Mouse (Mus musculus): ENCODE data around the gene Ywhah.
"Not testable (repeated sequence)": the region's sequence is repeated elsewhere in the genome, so short reads cannot be mapped to it uniquely, and the experiment has no call there.

The Ywhah gene

DNA sequence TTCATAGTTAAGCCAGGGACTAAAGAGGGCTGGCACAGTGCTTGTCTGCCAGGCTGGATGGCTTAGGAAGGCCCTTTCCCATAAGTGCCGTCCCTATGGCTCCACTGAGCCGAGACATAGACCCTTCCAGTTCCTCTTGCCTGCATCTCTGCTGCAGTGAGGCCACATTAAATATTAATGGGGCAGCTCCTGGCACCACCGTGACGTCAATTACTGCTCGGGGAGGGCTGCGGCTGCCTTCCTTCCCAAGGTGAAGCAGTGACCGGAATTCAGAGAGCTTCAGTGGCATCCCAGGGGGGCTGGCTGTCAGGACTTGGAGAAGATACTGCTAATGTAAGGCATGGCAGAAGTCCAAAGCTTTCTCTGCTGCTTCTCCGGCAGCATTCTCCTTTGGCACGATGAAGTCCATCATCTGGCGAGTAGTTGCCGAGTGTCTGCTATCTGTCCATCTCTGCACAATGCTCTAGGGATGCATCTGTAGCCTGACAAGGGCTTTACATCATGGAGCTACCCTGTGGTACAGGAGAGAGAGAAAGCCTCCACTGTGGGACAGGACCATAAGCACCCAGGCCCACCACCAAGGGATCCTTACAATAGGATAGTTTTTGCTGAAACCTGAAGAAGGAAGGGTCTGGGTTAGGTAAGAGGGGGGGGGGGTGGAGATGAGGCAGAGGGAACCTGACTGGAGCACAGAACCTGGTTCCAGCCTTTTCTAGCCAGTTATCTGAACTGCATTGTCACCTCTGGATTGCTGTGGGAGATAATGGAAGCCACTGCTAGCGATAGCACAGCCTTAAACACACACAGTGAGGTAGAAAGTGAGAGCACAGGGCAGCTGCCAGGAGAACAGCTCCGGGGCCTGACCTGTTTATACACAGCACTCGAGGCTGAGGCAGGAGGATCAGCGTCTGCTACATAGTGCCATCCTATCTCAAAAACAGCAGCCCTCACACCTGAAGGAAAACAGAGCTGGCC lies 7.2 kb upstream of the Ywhah start:
- in situ Hi-C loops (cut with MboI; ENCODE audit: low sequenced_read_pairs): no loop called here

DNA sequence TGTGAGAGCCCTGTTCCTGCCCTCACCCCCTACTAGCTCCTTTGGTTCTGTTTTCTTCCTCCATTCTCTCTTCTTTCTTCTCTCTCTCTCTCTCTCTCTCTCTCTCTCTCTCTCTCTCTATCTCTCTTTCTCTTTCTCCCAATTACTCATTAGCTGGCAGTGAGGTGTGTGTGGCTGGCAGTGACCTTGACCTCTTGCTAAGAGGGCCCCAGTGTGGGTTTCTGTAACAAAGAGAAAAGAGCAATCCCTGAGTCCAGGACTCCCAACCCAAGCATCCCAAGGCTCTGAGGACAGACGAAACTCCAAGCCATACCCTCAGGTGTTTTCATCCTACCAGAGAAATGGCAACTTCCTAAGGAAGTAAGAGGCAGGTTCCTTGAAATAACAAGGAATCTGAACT lies 4.5 kb upstream of the Ywhah start:
- in situ Hi-C loops (cut with MboI; ENCODE audit: low sequenced_read_pairs): no loop called here

DNA sequence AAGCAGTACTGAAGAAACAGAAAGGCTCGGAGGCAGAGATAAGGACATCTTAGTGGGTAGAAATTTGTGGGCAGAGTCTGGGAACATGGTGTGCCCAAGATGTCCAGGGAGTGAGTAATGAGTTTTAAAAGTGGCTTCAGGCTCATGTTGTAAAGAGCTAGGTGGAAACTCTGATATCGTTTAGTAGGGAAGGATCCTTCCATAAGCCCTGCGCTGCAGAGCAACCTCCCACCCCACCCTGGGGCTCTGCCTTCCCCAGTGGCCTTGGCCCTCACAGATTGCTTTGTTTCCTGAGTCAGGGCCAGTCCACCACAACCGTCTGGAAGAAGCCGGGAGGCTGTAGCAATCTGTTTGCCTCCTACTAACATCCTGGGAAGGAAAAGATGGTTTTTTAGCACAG lies 3.0 kb upstream of the Ywhah start:
- in situ Hi-C loops (cut with MboI; ENCODE audit: low sequenced_read_pairs): no loop called here

DNA sequence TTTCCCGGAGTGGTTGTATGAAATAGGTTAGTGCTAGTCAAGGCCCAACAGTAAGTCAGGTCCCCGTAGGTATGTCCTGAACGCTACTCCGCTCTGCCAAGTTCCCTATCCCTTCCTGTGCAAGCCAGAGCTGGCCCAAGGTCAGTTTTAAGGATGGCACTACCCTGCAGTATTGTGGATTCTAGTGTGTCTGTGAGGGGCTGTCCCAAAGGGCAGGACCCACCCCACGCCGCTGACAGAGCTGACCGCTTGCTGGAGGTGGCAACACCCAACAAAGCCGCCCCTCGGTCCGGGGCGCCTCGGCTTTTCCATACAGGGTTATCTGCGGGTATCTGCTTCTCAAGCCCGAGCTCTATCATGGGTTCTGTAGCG lies 441 bp upstream of the Ywhah start:
- in situ Hi-C loops (cut with MboI; ENCODE audit: low sequenced_read_pairs): no loop called here

DNA sequence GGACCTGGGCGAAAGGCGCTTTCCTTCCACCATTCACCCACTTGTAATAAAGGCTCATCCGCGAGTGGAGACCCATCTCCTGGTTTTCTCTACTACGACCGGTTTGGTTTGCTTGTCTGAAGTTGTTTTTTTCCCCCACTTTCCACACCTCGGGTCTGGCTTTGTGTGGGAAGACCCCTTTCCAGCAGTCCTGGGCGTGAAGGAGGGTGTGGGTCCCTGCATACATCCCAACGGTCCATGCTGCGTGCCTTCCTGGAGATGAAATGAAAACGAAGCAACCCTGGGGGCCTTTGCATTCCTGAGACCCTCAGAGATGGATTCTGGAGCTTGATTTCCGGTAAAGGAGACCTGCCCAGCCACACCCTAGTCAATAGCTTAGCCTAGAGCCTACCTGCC lies 808 bp downstream of the Ywhah start:
- in situ Hi-C loops (cut with MboI; ENCODE audit: low sequenced_read_pairs): no loop called here

DNA sequence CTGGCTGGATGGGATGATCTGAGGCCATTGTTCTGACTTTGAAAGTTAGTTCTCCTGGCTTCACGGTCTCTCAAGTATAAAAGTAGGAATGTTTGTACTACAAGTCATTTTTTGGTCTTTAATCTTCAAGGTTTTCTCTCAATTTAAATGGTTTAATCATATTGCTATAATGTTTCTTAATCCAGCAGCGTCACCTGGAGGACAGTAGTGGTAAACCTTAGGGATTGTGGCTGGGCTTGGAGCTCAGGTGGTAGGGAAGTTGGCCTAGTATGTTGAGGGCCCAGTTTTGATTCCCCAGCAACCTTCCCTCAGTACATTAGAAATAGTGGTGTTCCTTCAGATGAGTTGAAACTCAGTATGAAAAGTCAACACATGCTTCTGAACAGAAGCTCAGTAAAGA lies 3.0 kb downstream of the Ywhah start:
- in situ Hi-C loops (cut with MboI; ENCODE audit: low sequenced_read_pairs): no loop called here

DNA sequence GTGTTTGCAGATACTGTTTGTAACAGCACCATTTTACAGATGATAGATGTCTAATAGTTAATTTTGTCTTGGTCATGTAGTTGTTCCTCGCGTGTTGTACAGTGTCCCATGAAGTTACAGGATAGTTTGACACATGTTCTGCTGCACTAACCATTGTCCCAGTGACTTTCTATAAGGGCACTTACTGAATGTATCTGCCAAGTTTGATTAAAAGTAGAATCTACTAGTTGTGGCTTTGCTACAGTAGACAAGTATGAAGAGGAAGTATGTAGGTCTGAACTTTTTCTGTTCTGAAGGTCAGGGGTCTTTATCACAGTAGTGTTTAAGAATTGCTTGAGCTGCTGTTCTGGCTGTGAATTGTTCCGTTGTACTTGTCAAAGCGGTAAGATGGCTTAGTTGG lies 4.7 kb downstream of the Ywhah start:
- in situ Hi-C loops (cut with MboI; ENCODE audit: low sequenced_read_pairs): no loop called here

DNA sequence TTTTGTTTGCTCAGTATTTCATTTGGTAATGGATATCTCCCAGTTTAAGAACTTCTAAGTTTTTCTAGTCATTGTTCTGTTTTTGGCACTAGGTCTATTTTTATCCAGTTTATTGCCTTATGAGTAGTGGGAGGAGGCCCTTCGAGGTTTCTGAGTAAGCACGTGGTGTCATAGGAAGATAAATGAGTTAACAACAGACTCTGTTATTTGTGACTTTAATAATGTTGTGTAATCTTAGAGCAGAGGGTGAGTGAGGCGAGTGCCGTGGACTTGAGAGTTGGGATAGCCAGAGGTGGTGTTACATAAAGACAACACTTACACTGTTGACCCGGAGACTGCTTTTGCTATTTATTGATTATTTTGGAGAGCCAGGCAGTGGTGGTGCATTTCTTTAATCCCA lies 5.9 kb downstream of the Ywhah start:
- in situ Hi-C loops (cut with MboI; ENCODE audit: low sequenced_read_pairs): no loop called here

DNA sequence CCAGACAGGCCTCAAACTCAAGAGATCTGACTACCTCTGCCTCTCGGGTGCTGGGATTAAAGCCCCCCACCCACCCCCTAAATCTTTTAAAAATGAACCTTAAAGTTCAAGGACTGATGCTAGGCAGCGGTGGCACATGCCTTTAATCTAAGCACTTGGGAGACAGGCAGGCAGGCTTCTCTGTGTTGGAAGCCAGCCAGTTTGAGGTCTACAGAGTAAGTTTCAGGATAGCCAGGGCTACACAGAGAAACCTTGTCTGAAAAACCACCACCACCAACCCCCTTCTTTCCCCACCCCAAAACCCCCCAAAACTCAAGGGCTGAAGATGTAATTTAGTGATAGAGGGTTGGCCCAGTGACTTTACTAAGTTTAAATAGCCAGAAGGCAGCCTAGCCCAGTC lies 10.0 kb downstream of the Ywhah start:
- in situ Hi-C loops (cut with MboI; ENCODE audit: low sequenced_read_pairs): no loop called here

DNA sequence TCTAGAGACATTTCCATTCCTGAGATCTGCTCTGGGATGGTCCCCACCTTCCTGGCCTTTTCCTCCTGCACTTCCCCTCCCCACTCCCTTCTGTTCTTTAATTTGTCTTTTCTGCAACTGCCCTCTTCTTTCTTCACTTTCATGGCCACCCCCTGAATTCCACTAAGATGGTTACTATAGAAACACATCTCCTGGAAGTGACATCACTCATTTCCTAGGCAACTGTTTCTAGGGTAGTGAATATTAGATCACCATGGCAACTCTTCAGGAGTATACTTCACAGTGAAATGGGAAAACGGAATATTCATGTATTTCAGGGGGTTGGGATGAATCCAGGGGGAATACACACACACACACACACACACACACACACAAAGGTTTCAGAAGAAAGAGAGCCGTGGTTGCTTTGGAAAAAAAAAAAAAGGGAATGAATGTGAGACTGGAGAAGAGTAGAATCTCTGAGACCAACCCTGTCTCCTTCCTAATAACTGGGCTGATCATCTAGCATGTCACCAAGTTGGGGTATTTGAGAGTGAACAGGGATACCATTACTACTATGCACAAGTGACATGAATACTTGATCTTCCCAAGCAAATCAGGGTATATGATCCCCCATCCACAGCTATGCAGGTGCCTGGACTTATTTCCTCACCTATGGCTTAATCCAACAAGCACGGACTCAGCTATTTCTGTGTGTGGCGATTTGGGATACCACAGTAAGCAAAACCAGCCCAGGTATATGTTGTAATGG lies 12.0 kb downstream of the Ywhah start:
- in situ Hi-C loops (cut with MboI; ENCODE audit: low sequenced_read_pairs): loop anchor here (10.0 kb wide), 1 partner anchor 114 kb away; no protein-coding TSS in a partner anchor

DNA sequence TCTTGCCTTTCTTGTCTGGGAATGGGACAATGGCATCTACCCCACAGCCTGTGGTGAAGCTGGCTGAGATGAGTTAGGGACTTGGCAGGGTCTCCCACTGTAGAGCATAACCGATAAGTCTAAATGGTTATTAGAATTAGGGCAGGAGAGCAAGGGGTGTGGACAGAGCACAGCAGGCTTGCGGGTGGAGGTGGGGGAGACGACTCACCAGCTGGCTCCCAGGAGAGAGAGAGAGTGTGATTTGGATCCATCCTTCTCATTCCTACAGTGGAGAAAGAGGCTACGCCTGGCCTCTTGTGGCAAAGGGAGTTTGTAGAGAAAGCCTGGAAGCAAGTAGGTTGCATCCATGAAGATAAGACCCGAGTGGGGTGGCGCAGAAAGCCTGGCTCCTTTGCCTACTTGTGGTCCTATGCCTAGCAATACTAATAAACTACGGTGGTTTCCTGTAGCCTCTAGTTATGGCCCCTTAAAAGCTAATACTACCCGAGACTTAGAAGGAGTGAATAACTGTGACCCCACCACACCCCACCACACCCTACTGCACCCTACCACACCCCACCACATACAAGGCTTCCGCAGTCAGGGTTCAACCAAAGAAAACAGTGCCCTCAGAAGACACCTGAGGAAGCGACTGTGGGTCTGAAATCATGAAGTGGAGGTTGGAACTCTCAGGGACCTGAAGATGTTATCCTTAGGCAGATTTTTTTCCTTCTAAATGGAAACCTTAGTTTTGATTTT lies 13.6 kb downstream of the Ywhah start:
- in situ Hi-C loops (cut with MboI; ENCODE audit: low sequenced_read_pairs): loop anchor here (10.0 kb wide), 1 partner anchor 113 kb away; no protein-coding TSS in a partner anchor

DNA sequence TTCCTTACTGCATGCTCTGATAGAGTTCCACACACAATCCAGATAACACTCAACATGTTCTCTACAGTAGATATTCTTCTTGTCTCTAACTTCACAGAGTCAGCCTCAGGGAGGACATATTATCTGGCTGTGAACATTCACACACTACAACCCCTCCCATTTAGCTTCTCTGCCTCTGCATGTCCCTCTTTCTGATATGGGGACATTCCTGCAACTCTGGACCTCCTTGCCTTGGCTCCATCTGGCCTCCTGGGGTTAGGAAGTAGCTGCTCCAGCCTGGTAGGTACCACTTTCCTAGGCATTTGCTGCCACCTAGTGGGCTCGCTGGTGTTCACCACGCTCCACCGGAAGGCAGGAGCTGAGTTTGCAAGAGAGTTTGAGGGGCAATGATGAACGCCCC lies 14.5 kb downstream of the Ywhah start:
- in situ Hi-C loops (cut with MboI; ENCODE audit: low sequenced_read_pairs): loop anchor here (10.0 kb wide), 1 partner anchor 112 kb away; no protein-coding TSS in a partner anchor

DNA sequence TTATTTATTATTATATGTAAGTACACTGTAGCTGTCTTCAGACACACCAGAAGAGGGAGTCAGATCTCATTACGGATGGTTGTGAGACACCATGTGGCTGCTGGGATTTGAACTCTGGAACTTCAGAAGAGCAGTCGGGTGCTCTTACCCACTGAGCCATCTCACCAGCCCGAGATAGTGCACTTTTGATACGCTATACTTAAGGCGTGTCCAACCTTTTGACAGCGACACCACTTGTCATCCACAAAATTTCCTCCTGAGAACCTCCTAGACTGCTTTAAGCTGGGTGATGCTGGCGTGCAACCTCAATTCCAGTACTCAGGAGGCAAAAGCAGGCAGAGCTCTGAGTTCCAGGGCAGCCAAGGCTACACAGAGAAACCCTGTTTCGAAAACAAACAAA lies 15.0 kb downstream of the Ywhah start:
- in situ Hi-C loops (cut with MboI; ENCODE audit: low sequenced_read_pairs): loop anchor here (10.0 kb wide), 1 partner anchor 111 kb away; no protein-coding TSS in a partner anchor

DNA sequence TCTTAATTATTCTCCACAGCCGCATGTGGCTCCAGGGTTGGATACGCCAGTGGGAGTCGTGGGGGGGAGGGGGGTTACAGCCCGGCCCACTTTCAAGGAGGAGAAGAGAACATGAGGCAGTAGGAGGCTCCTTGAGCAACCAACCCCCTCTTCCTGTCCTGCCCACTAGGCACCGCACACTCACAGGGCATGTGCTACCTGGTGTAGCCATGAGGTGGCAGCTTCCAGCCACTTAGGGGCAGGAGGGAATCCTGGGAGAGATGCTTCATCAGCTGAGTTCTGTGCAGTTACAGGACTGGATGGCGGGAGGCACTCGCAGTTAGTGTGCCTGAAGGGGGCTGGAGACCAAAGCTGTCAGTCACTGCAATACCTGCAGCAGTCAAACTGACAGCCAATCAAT lies 15.5 kb downstream of the Ywhah start:
- in situ Hi-C loops (cut with MboI; ENCODE audit: low sequenced_read_pairs): loop anchor here (10.0 kb wide), 1 partner anchor 111 kb away; no protein-coding TSS in a partner anchor

DNA sequence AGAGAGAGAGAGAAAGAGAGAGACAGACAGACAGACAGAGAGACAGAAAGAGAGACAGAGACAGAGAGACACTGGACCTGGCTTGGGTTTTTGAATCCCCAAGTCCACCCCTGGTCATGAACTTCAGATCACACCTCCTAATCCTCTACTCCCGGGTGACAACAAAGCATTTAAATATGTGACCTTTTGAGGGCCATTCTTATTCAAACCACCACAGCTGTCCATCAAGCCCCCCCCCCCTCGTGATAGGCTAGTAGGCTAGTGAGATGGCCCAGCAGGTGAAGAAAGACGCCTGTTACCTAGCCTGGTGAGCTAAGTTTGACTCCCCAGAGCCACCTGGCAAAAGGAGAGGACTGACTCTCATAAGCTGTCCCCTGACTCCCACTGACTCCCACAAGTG lies 16.3 kb downstream of the Ywhah start:
- in situ Hi-C loops (cut with MboI; ENCODE audit: low sequenced_read_pairs): loop anchor here (10.0 kb wide), 1 partner anchor 110 kb away; no protein-coding TSS in a partner anchor

DNA sequence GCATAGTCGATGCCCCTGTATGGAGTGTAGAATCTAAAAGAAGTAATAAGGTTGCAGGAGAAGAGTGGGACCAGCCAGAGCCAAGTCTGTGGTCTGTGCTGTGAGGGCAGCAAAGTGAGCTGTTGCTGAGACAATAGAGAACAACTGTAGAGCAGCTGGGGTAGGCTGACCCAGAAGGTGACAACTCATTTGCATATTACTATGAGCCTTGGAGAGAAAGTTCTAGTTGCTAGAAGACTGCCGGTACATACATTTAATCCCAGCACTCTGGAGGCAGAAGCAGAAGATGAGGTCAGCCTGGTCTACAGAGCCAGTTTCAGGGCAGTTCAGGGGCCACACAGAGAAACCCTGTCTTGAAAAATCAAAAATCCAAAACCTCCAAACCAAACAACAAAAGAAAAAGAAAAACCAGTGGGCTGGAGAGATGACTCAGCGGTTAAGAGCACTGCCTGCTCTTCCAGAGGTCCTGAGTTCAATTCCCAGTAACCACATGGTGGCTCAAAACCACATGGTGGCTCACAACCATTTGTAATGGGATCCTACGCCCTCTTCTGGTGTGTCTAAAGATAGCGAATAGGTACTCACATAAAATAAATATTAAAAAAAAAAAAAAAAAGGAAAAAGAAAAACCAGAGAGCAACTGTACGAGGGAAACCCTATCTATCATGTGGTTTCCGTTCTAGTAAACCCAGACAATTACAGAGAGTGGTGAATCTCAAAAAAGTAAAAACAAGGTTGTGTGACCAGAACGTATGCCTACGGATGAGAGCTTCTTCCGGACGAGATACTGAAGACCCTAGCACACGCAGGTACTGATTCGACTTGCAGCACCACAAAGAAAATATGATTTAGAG lies 20.3 kb downstream of the Ywhah start:
- in situ Hi-C loops (cut with MboI; ENCODE audit: low sequenced_read_pairs): loop anchor here (10.0 kb wide), 1 partner anchor 106 kb away; no protein-coding TSS in a partner anchor

DNA sequence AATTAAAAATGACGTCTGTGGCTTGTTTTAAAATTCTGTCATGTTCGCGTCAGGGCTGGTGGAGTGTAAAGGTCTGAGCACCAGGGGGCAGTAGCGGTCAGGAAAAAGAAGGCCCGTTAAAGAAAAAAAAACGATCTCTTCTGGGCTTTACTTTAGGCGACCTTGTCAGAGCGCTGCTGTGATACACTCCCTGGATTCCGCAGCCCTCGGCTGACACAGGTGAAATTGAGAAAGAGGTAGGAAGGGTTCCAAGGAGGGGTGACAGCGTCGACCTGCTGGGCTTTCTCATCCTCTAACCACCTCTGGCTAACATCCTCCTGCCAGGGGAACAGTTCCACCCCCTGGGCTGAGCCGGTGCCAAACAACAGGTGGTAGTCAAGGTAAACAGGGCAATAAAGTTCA lies 20.9 kb downstream of the Ywhah start:
- in situ Hi-C loops (cut with MboI; ENCODE audit: low sequenced_read_pairs): loop anchor here (10.0 kb wide), 1 partner anchor 105 kb away; no protein-coding TSS in a partner anchor

DNA sequence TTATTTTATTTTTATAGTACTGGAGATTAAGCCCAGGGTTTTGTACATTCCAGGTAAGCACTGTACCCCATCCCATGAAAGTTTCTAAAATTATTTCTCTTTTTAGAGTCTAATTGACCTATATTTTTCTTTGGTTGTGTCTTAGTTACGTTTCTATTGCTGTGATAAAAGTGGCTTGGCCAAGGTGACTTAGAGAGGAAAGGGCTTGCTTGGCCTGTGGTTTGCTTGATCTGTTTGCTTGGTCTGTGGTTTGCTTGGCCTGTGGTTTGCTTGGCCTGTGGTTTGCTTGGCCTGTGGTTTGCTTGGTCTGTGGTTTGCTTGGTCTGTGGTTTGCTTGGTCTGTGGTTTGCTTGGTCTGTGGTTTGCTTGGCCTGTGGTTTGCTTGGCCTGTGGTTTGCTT lies 22.1 kb downstream of the Ywhah start:
- in situ Hi-C loops (cut with MboI; ENCODE audit: low sequenced_read_pairs): not testable (repeated sequence)

DNA sequence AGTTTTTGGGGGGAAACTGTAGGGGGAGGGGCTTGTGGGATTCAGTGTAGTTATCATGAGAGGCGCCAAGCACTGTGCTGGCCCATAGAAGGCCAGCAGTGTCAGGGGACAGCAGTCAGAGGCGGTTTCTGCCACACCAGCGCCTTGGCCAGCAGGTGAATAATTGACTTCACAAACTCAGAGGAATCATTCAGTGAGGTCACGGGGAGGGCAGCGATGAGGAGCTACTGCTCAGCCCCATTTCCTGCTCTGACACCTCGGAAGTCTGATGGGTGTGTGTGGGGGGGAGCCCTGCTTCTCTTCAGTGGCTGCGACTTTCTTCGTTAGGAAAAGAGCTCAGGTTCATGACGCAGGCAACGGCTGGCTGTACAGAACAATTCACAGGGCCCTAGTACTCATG lies 24.8 kb downstream of the Ywhah start:
- in situ Hi-C loops (cut with MboI; ENCODE audit: low sequenced_read_pairs): no loop called here
